Mouse (Mus musculus): ENCODE results near the gene AL607142.1.

The AL607142.1 gene

DNA sequence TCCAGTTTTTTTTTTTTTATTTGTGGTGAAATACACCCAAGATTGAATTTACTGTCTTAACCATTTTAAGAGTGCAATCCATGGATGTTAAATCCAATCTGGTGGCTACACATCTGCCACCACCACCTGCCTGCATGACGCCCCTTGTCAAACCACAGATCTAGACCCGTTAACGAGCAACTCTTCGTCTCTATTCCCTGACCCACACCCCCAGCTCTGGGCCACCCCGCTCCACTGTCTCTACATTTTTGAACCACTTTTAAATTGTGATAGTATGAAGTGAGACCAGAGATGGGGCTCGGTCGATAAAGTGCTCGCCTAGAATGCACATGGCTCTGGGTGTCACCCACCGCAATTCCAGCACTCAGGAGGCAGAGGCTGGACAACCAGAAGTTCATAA lies 8.3 kb upstream of the AL607142.1 start:
- no peak for DNase-seq (ENCODE audit: low spot score in 2 of 2)

DNA sequence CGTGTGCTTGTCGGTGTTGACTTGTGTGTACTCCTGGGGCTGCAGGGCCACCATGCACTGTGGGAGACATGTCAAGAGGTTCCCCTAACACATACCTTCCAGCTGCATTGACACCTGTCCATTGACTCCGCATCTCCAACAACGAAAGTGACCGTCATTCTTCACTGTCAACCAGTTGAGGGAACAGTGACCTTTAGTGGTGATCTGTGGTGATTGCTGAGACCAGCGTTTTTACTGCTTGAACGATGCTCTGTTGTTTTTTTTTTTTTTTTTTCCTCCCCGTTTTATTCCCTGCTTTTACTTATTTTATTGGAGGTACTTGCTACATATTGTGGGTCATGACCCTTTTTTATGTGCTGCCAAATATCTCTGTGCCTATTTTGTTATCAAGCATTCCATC lies 7.3 kb upstream of the AL607142.1 start:
- no peak for DNase-seq (ENCODE audit: low spot score in 2 of 2)

DNA sequence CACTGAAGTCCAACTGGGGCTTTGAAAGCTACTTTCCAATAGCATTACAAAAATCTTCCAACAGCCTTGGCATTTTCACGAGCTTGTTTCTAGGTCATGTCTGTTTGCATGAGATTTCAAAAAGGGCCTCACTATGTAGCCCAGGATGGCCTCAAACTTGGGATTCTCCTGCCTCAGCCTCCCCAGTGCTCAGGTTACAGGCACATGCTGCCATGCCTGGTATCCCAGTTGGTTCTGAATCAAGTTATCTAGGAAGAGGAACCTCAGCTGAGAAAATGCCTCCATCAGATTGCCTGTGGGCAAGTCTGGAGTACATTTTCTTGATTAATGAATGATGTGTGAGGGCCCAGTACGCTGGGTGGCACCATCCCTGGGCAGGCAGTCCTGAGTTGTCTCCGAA lies 6.6 kb upstream of the AL607142.1 start:
- DNase-seq (ENCODE audit: low spot score in 2 of 2): no peak

DNA sequence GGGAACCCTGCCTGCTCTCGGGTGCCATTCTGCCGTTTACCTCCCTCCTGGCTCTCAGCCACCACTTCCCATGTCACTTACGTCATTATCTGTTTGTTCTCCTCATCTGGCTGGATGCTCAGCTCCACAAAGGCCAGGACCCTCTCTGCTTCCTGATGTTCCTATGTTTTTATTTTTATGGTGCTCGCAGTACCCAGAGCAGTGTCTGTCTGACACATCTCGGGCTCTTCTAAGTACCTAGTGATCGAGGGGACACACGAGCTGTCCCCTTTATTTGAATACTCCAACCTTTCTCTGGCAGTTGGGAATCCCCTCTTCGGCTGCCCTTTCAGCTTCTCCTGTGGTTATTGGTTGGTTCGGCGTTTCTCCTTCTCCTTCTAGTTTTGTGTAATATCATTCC lies 6.0 kb upstream of the AL607142.1 start:
- no peak for DNase-seq (ENCODE audit: low spot score in 2 of 2)

DNA sequence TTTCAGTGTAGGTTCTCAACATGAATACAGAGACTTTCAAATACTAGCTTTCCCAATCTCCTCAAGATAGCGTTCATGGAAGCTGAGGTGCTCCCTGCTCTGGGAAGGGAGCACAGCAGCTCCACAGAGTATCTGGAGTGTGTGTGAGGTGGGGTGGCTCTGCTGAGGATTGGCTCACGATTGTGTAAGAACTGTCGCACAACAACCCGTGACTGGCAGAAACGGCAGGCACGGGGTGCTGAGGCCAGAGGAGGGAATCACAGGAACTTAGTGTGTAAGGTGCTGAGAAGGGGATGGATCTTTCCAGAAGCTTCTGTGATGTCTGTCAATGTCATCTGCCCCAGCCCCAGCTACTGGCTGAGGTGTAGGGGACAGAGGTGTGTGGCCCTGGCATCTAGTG lies 3.1 kb upstream of the AL607142.1 start:
- DNase-seq (ENCODE audit: low spot score in 2 of 2): no peak

DNA sequence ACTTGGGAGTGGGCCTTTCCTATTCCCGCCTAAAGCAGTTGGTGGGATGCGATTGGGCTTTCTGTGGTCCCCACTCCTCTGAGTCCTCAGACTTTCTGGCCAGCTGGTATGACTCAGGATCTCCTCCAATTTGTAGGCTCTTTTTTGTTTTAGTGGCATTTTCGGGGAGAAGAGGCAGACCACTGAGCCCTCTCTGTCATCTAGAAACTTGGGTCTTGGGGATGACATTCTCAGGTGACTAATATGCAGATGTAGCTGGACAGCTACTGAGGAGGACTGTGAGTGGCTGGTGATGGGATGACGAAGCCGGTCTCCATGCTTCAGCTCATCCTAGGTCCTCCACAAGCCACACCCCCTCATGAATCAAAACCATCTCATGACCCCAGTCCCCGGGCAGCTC lies 2.6 kb upstream of the AL607142.1 start:
- DNase-seq (ENCODE audit: low spot score in 2 of 2): no peak

DNA sequence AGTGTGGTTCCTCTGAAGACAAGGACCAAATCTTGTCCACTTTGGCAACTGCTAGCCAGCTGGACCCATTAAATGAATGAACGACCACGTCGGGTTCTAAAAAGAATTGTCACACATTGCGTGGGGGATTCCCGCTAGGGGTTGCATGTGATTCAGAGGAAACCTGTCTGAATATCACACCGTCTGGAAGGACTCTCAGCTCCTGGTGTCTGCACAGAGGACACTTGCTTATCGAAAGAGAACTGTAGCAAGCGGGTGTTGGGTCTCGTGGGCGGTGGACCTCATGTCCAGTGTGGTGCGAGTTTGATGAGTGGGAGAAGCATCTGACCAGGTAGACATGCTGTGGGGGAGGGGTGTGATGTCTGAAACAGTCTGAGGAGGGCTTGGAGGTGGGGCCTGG lies 2.0 kb upstream of the AL607142.1 start:
- no peak for DNase-seq (ENCODE audit: low spot score in 2 of 2)

DNA sequence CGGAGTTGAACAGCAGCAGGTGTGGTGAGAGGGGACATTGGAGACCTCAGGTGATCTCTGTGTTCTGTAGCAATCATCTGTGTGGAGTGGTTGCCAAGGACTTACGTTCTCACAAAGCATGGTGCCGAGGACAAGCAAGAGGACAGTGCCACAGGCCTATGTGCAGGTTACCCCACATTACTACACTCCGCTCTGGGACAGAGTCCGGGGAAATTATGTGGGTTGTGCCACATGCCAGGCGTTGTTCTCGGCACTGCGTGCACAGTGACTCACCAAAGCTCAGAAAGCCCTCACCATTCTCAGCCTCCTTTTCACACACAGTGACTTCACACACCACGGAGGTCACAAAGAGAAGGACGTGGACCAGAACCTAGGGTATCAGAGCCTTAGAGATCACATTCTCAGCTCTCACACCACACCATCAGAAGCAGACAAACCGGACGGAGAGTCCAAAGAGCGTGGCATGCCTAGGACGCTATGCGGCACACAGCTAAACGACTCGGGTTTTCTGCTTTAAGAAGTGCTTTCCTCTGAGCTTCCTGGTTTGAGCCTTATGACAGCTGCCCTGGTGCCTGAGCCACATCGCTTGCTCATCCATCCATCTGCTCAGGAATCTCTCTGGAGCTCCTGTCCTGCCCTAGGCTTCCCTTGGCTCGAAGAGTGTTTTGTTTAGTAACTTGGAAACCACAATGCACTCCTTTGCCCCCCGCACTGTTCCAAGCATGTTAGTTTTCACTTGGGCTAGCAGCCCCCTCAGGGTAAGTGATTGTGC lies 1.3 kb upstream of the AL607142.1 start:
- DNase-seq (ENCODE audit: low spot score in 2 of 2): no peak

DNA sequence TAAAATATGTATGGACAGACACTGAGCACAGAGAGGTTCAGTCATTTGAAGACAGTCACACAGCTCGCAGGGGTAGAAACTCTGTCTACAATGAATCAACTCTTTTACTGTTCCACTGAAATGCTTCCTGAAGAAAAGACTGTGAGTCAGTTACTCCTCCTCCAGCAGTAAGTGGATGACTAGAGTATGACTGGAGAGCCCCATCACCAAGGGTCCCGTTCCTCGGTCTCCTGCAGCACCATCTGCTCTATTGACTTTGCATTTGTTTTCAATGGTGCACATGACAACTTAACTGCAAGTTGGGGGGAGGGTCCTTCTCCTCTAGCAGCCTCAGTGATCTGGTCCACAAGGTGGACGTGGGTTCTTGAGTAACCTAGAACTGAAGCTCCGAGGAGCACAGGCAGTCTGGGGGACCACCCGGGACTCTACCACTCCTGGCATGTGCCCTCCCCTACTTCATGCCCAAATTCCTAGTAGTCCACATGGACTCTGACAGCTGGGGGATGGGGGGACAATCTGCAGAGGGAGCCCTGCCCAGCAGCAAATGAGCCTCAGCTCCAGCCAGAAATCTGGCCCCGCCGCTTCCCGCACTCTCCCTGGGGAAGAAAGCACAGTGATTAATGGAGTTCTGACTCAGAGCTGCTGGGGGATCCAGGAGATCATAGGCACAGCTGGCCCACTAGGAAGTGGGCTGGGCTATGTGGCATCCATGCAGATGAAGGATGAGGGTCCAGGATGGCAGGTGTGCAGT lies 2.2 kb downstream of the AL607142.1 start:
- no peak for DNase-seq (ENCODE audit: low spot score in 2 of 2)

DNA sequence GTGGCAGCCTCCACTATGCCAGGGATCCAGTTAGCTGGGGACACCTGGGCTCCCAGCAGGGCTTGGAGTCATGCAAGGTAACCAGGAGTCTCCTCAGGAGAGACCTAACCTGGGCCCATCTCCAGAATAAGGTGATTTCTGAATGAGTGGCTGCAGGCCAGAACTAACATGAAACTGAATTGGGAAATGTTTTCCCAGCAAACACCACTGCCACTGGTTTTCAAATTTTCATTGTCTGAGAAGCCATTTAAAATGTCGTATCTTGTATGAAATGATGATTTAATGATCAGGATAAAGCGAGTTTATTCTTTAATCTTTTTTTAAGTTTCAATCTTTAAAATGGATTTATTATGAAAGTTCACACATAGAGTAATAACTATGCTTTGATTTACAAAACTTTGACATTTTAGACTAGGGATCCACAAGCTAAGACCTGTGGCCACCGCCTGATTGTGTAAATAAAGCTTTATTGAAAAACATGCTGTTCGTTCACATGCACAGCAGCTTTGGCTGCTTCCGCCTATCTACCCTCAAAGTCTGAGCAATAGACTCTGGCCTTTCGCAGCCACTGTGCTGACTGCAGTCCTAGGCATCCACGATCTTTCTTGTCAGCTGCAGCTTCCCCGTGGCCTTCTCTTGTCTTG lies 2.9 kb downstream of the AL607142.1 start:
- no peak for DNase-seq (ENCODE audit: low spot score in 2 of 2)

DNA sequence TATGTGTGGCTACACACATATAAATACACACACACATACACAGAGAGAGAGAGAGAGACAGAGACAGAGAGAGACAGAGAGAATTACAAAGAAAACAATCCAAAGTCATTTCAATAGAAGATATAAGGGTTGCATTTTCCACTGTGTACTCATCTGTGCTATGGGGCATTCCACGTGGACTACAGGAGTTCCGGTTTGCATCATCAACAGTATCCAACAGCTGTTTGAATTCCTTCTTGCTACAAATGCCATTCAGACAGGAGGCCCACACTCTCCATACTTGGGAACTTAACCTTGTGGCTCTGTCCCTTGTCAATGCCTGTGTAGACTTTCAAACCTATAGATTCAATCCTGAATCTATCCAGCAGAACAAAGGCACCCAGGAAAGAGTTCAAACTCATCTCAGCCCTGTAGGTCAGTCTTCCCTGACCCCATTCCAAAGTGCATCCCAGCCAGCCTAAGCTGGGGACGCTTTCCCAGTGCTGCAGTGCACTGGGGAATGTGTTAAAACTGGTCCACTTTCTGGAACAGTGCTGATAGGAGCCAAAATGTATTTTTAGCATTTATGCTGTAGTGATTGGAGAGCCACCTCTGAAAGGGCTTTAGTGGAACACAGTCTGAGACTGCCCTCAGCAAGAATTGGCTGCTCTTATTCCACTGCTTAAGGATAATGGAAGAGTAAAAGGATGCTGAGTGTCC lies 4.2 kb downstream of the AL607142.1 start:
- DNase-seq (ENCODE audit: low spot score in 2 of 2): no peak

DNA sequence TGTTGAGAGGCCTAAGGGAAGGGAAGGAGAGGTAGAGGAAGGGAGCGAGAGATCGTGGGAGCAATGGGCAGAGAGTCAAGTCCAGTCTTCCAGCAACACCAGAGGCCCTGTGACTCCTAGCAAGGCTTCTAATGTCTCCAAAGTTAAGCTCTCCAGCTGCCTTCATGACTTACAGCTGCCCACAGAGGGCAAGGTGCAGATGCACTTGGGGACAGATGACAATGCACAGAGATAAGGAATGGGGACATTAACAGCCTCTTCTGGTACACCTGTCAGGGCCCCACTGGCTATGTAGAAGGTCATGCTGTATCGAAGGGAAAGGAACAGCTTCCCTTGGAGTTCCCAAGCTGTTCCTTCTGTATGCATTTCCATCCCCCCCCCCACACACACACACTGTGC lies 4.8 kb downstream of the AL607142.1 start:
- DNase-seq (ENCODE audit: low spot score in 2 of 2): no peak

DNA sequence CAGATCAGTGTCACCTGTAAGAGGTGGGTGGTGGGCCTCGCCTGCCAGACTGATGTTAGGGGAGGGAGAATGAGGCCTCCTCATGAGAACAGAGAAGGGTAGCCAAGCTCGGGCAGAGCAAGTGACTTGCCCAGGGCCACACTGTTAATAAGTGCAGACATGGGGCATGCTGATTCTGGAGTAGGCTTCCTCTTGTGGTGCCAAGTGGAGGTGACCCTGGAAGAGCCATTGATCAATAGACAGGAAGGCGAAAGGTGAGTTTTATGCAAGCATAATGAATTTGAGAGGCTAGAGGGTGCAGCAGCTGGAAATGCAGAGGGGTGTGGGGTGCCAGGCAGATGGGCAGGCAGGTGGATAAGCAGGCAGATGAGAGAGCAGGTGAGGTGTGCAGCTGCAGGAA lies 6.6 kb downstream of the AL607142.1 start:
- no peak for DNase-seq (ENCODE audit: low spot score in 2 of 2)

DNA sequence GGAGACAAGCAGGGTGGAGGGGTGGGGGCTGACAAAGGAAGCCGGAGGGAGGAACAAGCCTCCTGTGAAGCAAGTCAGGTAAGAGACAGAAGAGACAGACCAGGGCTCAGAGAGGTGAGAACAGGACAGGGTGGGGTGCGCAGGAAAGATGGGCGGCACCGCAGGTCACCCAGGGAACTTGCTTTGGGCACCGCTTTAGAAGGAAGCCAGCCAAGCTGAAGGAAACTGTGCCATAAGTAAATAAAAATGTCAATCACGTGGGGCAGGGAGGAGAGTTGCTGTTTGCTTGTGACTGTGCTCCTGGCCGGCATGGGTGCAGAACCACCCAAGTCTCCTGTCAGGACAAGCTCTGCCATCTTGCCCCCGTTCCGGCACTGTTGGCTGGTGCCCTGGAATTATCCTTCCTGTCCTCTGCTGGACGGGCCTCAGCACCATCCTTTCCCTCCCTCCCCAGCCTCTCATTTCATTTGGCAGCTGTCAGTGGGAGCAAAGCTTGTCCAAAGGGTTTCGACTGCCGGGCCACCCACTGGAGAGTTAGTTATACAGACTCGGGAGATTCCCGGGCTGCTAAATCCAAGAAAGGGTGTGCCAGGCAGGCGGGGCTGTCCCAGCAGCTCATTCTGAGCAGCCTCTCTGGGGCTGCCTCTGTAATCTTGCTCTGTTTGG lies 7.2 kb downstream of the AL607142.1 start:
- no peak for DNase-seq (ENCODE audit: low spot score in 2 of 2)

DNA sequence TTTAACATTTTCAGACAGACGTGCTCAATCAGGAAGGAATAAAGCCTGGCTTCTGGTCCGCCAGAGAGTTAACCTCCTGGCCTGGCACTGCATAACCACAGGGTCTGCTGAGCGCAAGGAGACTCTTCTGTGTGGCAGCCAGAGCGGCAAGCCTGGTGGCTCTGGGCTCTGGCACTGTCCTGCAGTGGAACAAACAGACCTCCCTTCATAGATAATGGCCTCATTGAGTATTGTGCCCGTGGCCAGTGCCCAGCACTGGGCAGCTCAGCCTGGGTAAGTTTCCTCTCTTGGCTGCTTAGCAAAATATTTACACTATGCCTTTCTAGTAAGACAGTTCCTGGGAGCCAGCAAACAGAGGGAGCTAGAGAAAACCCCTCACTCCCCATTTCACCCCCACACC lies 9.3 kb downstream of the AL607142.1 start:
- peak in 1 of 2 experiments; percentile 29 for DNase-seq (ENCODE audit: low spot score in 2 of 2)

DNA sequence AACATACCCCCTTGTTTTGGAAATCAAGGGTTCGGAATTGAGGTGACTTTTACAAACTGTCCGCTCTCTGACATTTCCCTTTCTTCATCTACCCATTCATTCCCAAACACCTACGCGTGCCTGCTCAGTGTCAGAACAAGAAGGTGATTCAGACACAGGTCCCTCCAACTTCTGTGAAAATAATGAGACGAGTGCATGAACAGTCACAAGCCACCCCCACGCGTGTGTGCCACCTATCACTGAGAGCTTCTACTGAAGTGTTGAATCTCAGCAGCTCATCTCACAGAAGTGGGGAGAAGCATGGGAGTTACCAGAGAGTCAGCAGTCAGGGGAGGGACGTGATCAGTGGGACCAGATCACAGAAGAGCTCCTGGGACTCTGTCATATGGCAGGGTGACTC lies 12.5 kb downstream of the AL607142.1 start:
- DNase-seq (ENCODE audit: low spot score in 2 of 2): no peak

DNA sequence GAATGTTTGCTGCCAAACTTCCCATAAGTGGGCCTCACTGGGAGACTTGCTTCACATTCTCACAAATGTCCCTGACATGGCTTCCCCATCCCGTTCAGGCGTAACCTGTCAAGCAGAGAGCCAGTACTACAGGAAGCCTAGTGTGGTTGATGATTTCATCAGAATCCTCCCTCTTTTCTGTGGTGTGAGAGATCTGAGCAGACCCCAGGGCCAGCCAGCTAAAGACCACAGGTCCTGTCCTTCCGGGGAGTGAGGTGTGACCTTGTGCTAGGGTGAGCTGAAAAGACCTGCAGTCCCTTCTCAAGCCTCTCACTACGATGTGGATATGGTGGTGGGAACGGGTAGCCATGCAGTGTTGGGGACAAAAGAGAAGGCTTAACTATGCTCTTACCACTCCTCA lies 17.7 kb downstream of the AL607142.1 start:
- no peak for DNase-seq (ENCODE audit: low spot score in 2 of 2)

DNA sequence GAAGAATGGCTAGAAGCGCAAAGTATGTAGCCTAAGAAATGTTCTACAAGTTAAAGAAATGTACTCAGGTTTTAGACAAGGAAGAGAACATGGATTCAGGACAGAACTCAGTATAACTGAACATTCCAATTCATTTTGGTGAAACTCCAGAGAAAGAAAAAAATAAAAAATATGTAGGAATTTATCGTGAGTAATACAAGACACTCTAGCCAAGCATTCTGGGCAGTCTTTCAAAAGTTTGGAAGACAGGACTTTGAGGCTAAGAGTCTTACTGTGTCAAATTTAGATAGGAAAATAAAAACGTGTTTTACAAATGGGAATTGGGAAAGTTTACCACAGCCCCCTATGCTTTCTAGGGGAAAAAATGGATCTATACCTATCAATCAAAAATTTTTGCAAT lies 18.9 kb downstream of the AL607142.1 start:
- DNase-seq (ENCODE audit: low spot score in 2 of 2): no peak

DNA sequence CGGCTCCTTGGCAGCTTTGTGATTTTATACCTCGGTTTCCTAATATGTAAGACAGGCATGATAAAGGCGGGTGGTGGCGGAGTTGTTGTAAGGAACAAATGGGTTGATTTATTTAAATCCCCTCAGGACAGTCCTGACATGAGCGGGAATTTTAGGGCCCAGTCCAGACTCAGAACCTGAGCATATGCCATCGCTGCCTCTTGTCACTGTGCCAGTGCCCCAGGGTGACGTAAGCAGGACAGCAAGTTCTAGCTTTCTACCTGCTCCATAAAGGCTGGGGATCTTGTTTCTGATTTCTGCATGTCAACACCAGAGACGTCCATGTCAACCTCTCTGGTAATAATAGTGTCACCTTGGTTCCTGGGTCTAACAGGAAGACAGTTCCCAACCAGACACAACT lies 24.7 kb downstream of the AL607142.1 start:
- DNase-seq (ENCODE audit: low spot score in 2 of 2): no peak

DNA sequence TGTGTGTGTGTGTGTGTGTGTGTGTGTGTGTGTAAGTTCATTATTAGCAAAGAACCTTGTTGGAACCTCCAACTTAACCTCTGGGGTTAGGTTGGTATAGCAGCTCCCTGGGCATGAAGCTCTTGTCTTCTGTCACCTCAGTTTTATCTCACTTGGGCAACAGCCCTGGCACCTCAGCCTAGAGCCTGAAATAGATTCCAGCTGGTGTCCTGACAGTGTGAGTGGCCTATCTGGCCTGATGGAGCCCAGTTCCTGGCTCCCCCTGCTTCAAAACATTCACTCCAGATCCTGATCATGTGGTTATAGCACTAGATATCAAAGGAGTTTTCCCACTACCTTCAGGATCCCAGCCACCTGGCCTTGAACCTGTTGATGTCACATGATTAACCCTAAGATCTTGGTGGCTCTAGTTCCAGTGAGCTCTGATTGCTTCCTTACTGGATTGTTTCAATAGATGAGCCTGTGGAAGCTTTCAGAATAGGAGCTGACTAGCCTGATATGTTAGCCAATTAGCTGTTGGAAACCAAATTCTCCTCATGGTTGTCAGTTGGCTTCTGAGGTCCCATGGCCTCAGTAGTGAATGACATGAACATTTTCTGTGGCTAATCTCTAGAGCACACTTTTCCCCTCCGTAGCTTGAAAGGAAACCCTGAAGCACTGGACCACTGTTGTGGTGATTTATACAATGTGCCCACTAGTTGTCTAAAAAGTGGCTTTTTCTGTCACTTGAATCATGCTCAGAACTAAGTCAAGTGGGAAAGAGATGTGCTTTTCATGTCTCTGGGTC lies 27.4 kb downstream of the AL607142.1 start:
- DNase-seq (ENCODE audit: low spot score in 2 of 2): no peak

DNA sequence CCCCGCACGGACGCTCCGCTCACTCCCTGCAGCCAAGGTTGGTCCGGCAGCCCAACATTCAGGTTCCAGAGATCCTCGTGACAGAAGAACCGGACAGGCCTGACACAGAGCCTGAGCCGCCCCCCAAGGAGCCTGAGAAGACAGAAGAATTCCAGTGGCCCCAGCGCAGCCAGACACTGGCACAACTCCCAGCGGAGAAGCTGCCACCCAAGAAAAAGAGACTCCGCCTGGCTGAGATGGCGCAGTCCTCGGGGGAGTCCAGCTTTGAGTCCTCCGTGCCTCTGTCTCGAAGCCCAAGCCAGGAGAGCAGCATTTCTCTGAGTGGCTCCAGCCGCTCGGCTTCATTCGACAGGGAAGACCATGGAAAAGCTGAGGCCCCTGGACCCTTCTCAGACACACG lies 32.1 kb downstream of the AL607142.1 start:
- no peak for DNase-seq (ENCODE audit: low spot score in 2 of 2)

Measured in frontal cortex, postnatal 14 days (tissue).